Mouse (Mus musculus): ENCODE data around the gene Ltc4s.

Ltc4s gene

DNA sequence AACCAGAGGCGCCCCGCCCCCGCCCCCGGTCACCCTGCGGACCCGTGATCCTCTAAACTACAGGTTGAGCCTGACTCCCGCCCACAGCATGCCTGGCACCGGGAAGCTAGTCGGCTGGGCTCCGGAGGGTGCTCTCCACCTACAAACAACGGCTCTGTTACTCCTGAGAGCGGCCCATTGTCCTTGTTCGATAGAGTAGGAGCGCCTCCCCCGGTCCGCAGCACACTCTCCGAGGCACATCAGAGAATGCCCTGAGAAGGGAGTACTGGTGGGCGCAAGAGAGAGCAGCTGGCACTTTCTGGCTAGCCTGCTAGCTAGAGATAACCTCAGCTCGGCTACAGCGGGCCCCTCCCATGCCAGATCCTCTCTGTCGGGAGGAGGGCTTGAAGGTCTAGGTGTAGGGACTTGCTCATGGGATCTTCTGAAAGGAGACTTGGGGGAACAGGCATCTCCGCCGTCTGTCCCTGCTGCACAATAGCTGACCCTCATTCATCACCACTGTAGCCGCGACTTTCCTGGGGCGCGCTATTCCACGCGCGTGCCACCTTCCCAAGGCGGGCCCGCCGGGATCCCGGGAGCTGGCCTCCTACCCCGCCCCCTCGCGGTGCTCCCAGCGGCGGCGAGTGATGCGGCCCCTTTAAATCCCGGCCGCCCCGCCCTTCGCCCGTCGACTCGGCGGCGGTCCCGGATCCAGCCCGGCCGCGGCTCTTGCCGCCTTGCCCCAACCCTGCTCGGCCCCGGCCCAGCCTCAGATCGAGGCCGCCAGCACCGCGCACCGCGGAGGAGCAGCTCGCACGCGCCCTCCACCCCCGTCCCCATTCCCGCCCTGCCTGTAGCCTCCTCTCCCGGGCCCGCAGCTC is 13.5 kb downstream of the Ltc4s start:
- DNase-seq (ENCODE audit: low spot score in 2 of 2) = peak in 1 of 2 experiments; percentile 85

DNA sequence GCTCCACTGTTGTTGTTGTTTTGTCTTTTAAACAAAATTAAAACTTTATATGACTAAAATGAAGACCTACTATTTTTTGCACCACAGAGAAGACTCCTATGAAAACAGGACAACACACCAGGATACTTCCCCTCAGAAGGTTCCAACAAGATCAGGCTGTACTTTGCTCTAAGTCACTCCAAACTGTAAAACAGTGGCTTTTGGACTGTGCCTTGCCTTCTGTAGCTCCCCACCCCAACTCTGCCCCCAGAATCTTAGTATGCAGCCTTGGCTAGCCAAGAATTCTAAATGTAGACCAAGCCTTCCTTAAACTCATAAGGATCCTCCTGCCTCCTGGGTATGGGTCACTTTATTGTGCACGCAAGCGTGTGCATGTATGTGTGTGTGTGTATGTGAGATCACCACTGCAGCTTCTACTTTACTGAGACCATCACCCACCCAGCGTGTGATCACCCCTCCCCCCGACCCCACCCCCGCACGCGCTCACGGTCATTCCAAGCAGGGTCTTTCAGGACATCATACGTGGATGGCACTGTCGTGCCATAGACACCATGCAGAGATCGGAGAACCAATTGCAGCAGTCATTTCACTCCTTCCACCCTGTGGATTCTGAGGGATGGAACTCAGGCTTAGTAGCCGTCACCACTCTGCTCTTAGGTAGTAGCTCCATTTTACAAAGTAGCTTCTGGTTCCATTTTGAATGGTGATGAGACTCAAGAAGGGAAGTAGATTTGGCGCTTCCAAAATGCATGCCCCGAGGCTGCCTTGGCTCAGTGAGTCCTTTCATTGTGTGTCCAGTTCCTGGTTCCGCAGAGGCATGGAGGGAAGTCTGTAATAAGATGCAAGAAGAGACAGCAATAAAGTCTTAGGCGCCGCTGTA is 14.4 kb downstream of the Ltc4s start:
- peak in 1 of 2 experiments; percentile 11 for DNase-seq (ENCODE audit: low spot score in 2 of 2)

DNA sequence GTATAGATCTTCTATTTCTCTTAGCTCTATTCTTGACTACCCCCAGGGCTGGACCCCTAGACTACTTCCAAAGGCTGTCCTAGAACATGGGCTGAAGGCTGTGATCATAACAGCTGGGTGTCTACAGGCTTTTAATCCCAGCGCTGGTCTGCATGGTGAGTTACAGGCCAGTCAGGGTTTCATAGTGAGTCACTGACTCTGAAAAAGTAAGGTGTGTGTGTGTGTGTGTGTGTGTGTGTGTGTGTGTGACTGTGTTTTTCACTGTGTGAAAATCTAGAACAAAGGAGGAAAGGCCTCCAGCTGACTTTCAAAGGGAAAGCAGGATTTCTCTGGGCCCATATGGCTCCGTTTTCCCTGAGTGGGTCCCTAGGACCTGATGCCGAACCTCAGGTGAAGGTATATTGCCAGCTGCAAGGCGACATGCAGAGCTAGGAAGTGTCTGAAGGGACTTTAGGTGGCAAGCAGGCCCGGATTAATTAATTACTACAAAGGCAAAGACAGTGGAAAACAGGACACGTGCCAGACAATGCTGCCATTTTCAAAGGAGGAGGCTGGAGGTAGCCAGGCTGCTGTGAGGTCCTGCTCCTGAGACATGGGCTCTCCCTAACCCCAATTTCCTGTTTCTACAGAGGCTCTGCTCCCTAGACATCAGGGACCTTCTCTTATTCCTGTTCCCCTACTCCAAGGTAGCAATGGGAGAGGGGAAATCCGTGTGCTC is 15.7 kb downstream of the Ltc4s start:
- no peak for DNase-seq (ENCODE audit: low spot score in 2 of 2)

DNA sequence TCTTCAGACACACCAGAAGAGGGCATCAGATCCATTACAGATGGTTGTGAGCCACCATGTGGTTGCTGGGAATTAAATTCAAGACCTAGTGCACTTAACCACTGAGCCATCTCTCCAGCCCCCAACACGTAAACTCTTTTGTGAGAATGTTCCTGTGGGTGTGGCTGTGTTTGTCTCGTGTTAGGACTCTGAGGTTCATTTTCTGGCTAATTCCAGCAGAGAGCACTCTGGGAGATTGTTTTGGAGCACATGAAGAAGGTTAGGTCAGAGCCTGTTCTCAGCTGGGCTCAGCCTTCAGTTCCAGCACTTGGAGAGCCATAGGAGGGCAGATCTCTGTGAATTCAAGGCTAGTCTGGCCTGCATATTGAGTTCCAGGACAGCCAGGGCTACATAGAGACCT is 18.6 kb downstream of the Ltc4s start:
- DNase-seq (ENCODE audit: low spot score in 2 of 2) = no peak

DNA sequence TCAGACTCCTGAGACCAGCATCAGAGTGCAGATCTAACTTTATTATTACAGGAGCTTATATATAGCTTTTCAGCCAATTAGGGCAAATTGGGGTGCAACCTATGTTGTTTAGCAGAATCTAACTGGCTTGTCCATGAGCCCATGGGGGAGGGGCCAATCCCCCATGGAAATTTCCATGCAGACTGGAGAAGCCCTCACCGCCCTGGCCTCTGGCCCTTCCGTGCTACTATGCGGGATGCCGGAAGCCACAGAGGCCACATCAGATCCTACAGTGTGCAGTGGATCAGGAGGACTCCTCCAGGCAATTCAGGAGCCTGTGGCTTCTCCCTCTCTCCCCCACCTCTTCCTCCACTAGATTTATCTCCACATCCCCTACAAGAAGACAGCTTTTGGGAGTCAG is 20.6 kb downstream of the Ltc4s start:
- no peak for DNase-seq (ENCODE audit: low spot score in 2 of 2)

DNA sequence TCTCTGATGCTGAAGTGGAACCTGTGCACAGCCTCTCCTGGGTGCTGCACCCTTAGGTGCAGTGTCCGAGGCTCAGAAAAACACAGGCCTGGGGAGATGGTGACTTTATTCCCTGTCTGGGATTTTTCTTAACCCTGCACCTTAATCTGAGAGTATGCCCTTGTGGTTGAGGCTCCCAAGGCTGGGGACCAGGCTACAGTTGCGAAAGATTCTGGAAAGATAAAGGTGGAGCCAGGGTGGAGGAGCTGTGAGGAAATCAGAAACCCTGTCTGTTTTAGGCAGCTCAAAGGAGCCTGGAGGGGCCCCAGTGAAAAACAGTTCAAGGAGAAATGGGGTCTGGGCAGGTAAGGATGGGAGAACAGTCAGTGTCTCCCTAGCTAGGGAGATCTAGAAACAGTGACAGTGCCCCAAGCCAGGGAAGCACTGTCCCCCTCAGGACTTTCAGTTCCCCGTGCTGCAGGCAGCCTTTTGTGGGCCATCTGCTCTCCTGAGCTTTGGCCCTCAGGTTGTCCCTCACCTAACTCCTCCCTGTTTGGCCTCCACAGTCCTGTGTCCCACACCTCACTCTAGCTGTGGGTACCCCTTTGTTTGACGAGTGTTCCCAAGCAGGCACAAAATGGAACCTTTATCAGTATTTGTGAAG is 21.6 kb downstream of the Ltc4s start:
- no peak for DNase-seq (ENCODE audit: low spot score in 2 of 2)

DNA sequence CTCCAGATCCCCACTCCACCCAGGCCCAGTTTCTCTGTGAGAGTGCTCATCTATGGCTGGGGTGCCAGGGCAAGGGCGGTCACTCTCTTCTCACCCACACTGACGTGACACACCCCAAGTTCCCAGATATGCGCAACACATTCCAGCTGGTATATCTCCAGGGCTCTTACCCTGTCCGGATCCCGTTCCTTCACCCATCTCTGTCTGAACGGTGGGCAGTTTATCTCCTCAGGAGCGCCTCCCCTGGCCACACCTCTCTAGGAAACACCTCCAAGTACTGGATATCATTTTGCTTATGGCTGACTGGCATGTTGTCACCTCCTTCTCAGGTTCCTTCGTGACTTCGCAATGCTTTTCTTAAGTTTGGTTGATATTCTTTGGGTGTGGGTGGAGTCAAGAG is 22.8 kb downstream of the Ltc4s start:
- DNase-seq (ENCODE audit: low spot score in 2 of 2) = no peak

DNA sequence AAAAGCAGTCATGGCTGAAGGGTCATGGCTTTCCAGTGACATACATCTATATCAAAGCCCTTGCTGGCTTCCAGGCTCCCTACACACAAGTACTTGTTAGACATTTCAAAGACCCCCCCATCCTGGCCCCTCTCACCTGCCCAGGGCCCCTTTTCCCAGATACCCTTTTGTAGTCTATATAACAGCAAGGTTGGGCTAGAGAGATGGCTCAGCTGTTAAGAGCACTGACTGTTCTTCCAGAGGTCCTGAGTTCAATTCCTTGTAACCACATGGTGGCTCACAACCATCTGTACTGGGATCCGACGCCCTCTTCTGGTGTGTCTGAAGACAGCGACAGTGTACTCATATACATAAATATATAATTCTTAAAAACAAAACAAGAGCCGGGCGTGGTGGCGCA is 23.8 kb downstream of the Ltc4s start:
- no peak for DNase-seq (ENCODE audit: low spot score in 2 of 2)

DNA sequence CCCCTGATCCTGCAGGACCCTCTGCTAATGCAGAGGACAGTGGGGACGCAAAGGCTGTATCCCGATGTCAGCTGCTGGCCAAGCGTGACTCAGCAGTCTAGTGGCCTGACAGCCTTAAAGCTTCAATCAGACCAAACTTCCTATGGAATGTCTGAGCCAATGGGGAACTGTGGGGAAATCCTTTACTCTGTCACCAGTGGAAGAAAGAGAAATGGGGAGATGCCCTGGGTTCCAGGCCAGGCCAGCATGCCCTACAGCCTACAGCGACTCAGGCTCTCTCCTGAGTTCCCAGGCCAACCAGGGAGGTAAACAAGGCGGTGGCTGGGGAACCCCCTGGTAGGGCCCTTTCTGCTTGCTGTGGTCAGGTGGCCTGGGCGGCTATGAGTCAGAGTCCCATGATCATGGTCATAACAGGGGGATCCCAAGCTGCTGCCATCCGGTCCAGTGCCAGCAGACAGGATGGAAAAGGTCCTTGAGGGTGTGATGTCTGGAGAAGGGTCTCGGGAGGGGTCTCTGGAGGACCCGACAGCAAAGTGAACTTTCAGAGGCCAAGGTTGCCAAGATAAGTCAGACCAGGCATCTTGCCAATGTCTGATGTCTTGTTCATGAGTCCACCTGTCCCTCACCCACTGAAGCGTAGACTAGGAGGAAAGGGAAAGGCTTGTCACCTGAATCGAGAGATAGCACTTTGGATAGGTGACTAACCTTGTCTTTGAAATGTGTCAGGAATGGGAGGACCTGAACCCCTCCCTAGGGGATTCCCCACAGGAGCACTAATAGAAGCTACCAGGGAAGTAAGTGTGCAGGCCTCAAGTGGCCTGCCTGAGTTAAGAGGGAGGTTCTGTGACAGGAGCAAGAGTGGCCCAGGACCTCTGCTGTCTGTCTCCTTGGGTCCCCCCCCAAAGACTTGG is 25.3 kb downstream of the Ltc4s start:
- DNase-seq (ENCODE audit: low spot score in 2 of 2) = no peak

DNA sequence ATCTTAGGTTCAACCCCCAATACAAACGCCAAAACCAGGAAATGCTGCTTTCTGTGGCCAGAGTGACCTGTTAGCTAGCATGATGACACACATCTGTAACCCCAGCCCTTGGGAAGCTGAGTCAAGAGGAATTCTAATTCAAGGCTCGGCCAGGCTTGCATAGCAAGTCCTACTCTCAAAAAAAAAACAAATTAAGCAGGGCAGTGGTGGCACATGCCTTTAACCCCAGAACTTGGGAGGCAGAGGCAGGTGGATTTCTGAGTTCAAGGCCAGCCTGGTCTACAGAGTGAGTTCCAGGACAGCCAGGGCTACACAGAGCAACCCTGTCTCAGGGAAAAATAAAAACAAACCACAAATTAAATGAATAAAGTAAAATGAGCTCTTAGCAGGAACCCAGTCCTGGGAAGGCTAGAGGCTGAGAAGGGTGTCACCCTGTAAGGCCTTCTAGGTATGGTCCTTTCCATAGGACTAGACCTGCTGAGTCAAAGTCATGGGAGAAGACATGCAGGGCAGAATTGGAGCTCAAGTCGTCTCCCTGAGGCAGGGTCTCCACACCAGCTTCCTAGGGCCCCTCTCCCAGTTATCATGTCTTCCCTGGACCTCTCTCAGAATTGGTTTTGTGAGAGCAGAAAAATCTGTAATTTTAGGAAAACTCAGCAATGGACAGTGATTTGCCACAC is 26.2 kb downstream of the Ltc4s start:
- DNase-seq (ENCODE audit: low spot score in 2 of 2) = no peak

DNA sequence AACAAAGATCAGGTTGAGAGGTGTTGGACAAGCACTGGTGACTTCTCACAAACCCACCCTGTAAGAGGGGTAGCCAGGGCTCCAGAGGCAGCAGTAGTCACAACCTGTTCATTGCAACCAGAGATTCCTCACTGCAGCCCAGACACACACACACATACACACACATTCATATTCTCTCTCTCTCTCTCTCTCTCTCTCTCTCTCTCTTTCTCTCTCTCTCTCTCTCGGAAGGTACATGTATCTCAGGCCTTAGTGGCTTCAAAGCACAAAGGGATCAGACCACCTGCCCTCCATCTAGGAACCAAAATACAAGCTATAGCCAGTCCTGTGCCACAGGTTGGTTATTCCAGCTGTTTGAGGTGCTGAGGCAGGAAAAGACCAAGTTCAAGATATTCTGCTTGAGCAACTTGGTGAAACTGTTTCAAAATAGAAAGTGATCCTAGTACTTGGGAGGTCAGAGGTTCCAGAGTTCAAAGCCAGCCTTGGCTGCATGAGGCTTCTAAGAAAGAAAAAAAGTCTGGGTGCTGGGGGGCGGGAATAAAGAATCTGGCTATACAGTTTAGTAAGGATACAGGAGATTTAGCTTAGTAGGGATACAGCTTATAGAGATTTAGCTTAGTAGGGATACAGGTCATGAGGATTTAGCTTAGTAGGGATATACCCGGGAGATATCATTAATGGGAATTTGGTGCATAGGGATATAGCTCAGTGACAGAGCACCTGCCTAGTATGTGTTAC is 26.9 kb downstream of the Ltc4s start:
- no peak for DNase-seq (ENCODE audit: low spot score in 2 of 2)

DNA sequence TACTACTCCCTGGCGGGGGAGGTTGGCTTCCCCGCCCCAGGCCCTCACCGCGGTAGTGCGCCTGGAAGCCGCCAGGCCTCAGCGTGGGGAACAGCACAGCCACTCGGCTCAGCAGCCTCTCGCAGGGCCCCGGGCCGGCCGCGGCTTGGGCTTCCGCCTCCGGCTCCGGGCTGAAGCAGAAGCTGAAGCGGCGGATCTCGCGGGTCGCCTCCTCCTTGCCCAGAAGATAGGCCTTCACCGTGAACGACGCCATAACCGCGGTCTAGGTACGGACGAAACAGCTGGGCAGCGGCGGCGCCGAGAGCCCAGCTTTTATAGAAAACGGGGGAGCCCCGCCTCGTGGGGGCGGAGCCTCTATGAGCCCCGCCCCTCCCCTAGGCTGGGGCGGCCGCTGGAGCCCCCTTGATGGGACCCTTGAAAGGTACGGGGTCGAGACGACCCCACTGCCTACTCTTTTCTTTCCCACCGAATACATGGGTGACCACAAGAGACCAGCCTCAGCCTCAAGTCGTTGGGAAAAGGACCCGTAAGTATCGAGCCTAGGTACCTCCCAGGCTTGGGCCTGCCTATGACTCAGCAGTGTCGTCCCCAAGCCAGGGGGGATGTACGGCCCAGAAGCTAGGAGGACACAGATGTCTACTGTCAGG is 27.8 kb downstream of the Ltc4s start, which contains the start of the genes Sqstm1 and Mgat4b:
Gene Sqstm1 (minus strand): TSS at position 323 of the 647 bp plus-strand sequence.
Gene Mgat4b (plus strand): TSS at position 386 of the 647 bp plus-strand sequence.
- DNase-seq (ENCODE audit: low spot score in 2 of 2) = peak; percentile 66 to 77

DNA sequence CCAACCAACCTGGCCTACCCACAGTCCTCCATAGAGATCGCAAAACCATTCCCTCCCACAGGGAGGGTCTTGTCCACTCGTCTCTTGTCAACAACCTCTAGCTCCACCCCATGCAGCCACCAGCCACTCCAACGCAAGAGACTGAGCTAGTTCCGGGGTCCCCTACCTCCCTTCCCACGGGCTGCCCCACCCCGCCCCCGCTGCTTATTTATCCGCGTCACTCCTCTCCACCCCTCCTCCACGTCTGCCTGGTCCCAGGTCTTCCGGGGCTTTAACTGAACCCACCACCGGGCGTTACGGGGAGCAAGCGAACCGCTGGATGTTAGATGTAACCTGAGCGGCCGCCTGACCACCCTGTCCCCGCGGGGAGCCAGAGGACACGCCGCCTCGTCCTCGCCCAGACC is 28.3 kb downstream of the Ltc4s start:
- peak; percentile 86 to 93 for DNase-seq (ENCODE audit: low spot score in 2 of 2)

DNA sequence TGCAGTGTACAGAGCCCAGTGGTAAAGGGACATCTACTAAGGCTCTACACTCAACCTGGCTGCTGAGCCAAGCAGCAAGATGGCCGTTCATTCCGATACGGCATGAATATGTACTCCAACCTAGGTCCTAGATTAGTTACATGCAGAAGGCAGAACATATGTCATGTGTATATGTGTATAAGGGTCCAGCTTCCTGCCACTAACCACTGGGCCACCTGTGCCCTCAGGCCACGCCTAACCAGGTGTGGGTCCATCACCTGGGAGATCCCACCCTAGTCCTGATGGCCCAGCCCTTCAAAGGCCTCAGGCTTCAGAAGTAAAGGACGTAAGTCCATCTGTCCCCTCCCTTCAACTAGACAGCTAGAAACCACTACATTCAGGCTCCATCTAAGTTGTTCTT is 30.4 kb downstream of the Ltc4s start:
- DNase-seq (ENCODE audit: low spot score in 2 of 2) = no peak

DNA sequence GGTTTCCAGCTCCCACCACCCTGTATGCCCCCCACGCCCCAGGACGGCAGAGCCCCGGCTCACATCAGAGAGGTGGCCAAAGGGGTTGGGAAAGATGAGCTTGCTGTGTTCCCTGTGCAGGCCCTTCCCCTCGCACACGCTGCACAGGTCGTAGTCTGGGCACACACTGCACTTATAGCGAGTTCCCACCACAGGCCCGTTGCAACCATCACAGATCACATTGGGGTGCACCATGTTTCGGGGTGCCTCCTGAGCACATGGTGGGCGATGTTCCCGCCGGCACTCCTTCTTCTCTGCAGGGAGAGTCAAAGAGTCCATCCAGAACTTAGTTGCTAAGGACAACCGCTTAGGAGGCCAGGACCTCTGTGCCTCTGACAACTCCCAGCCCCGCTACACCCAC is 31.1 kb downstream of the Ltc4s start:
- no peak for DNase-seq (ENCODE audit: low spot score in 2 of 2)

DNA sequence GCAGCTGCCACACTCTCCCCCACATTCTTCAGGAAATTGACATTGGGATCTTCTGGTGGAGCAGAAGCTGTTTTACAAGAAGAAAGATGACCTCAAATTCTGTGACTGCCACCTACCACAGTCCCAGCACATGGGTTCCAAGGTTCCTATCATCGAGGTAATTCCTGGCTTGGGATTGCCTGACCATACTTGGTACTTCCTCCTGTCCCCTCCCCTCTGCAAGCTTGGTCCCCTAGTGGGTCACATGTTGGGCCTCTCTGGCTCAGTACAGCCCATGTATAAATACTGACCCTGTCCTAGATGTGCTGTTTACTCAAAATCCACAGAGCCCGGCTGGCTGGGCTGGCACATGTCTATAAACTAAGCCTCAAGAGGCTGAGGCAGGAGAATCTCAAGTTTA is 32.4 kb downstream of the Ltc4s start:
- no peak for DNase-seq (ENCODE audit: low spot score in 2 of 2)

DNA sequence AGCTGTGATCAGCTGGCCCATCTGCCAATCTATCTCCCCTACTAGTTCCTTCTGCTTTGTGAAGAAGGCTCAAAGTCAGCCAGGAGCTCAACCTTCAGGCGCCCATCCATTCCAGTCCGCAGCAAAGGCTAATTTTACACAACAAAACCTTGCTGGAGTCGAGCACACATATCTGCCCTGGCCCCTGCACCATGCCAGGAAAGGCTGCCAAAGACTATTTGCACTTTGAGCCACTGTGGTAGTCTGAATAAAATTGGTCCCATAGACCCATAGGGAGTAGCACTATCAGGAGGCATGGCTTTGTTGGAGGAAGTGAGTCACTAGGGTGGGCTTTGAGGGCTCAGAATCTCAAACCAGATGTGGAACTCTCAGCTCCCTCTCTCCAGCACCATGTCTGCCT is 33.0 kb downstream of the Ltc4s start:
- no peak for DNase-seq (ENCODE audit: low spot score in 2 of 2)

DNA sequence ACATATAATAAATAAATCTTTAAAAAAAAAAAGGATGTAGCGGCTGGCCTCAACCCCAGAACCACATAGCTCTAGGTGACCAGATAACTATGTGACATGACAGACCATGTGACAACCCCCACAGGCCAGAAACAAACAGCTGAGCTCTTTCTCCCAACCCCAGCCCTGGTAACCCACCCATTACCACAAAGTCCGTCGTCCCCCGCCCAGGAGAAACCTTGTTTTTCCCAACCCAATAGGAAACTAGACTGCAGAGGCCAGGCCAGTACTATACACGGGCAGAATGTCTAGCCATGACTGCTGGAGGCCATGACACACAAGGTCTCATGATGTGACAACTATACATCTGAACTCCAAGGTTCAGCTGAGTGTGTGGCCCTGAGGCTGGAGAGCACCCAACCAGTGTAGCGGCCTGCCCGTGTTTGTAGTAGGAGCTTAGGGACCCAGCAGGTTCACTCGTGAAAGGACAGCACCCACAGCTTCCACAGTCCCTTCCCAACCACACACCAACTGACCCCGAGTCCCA is 35.1 kb downstream of the Ltc4s start:
- no peak for DNase-seq (ENCODE audit: low spot score in 2 of 2)
